Mouse (Mus musculus) hindbrain, postnatal 0 days (tissue): ENCODE measurements at regions not wholly inside any gene's neighbourhood (a gene's known extent, or its start where the extent isn't known, plus 50 kb on each side); places are given as distances from the start of the nearest gene placed in this dataset.

ENCODE experiments used
- ATAC-seq: fragments of 200-750 bp; cut with Nextera tagmentation; 2 replicates; pipeline ENCODE4 v1.8.0; 2017; ENCODE audit warnings: mild to moderate bottlenecking, moderate TSS enrichment, moderate library complexity
- DNase-seq: peaks from one replicate; pipeline ENCODE4 v3.0.0-alpha.2; 2015; ENCODE audit warnings: low spot score
- H3K27ac ChIP-seq: fragments of 300-500 bp; sonication (generic); 2 replicates; pipeline ENCODE4 v1.5.1; 2014; ENCODE audit warnings: mild to moderate bottlenecking
- H3K27me3 ChIP-seq: fragments of 300-500 bp; sonication (generic); 2 replicates; pipeline ENCODE4 v1.6.1; 2014; ENCODE audit warnings: low read length, mixed read lengths; ENCODE audit not compliant: insufficient read depth
- H3K36me3 ChIP-seq: fragments of 300-500 bp; sonication (generic); 2 replicates; pipeline ENCODE4 v1.6.1; 2014; ENCODE audit warnings: low read length, mixed read lengths; ENCODE audit not compliant: insufficient read depth
- H3K4me1 ChIP-seq: fragments of 300-500 bp; sonication (generic); 2 replicates; pipeline ENCODE4 v1.6.1; 2014; ENCODE audit warnings: antibody characterized with exemption, low read length, mixed read lengths; ENCODE audit not compliant: insufficient read depth
- H3K4me2 ChIP-seq: fragments of 300-500 bp; sonication (generic); 2 replicates; pipeline ENCODE4 v1.6.1; 2014; ENCODE audit warnings: low read depth, mild to moderate bottlenecking, low read length, moderate library complexity, mixed read lengths
- H3K4me3 ChIP-seq: fragments of 300-500 bp; sonication (generic); 2 replicates; pipeline ENCODE4 v1.5.1; 2014; ENCODE audit warnings: low read length
- H3K9ac ChIP-seq: fragments of 300-500 bp; sonication (generic); replicated peaks from 2 replicates; pipeline ENCODE4 v1.6.1; 2014; ENCODE audit warnings: mild to moderate bottlenecking, low read length, moderate library complexity, mixed read lengths
- H3K9me3 ChIP-seq: fragments of 300-500 bp; sonication (generic); 2 replicates; pipeline ENCODE4 v1.6.1; 2016; ENCODE audit warnings: low read length, mixed read lengths
- CTCF ChIP-seq: IDR thresholded peaks from 2 replicates; pipeline ENCODE4 v1.5.1; 2016; ENCODE audit warnings: antibody characterized with exemption, control low read depth, low read depth
- WGBS: fragments of 180-500 bp; shearing (Covaris S2); extraction: QIAGEN DNeasy Blood & Tissue Kit; methylation state at CpG from one replicate; pipeline ENCODE4 v1.1.7; 2014; 5-methylcytosine and 5-hydroxymethylcytosine counted together

- Histone ChIP-seq H3K36me3 (no peaks in the 10 kb centered on the region), H3K27ac (no peak overlapping the region), H3K9me3 (no peaks in the 10 kb centered on the region), H3K9ac (no peak overlapping the region), H3K4me2 (no peak overlapping the region), H3K4me1 (no peaks in the 10 kb centered on the region), H3K4me3 (no peak overlapping the region), H3K27me3 (no peaks in the 10 kb centered on the region)
- no peak for TF ChIP-seq CTCF
- ATAC-seq: no peak
- DNase-seq: no peak
- WGBS: 92% methylated on average over 4 of the region's 4 CpGs
Measured at GRCm38 (mm10) chr10:96240591-96240990, 104.2 kb downstream of the Gm5426 start.

GRCm38 (mm10) chr10:96253671-96254070 is 117.3 kb downstream of the Gm5426 start:
- Histone ChIP-seq H3K27ac (no peak overlapping the region), H3K4me3 (no peak overlapping the region), H3K4me1 (no peaks in the 10 kb centered on the region), H3K4me2 (no peak overlapping the region), H3K36me3 (no peaks in the 10 kb centered on the region), H3K9ac (no peak overlapping the region), H3K27me3 (no peaks in the 10 kb centered on the region), H3K9me3 (no peaks in the 10 kb centered on the region)
- DNase-seq (no peak), ATAC-seq (no peak)
- TF ChIP-seq CTCF: no peak

- H3K36me3 ChIP-seq: no peaks in the 10 kb centered on the region
Measured at GRCm38 (mm10) chr10:96254250-96254862, 118.0 kb downstream of the Gm5426 start.

GRCm38 (mm10) chr10:96257935-96258334 is 121.5 kb downstream of the Gm5426 start:
- Histone ChIP-seq H3K9me3 (no peaks in the 10 kb centered on the region), H3K4me3 (no peak overlapping the region)
- WGBS: 74% methylated on average over 7 of the region's 7 CpGs

More at GRCm38 (mm10) chr10:96254250-96254862, 118.0 kb downstream of the Gm5426 start:
- Histone ChIP-seq H3K9ac (no peak overlapping the region), H3K4me3 (no peak overlapping the region), H3K27me3 (no peaks in the 10 kb centered on the region), H3K4me2 (no peak overlapping the region), H3K27ac (no peak overlapping the region), H3K9me3 (no peaks in the 10 kb centered on the region), H3K4me1 (no peaks in the 10 kb centered on the region)
- DNase-seq (no peak), ATAC-seq (no peak)
- WGBS: 82% methylated on average over 2 of the region's 2 CpGs
- TF ChIP-seq CTCF: no peak

GRCm38 (mm10) chr10:96259242-96259641 is 122.8 kb downstream of the Gm5426 start:
- 90% methylated on average over 10 of the region's 10 CpGs for WGBS
- no peak for DNase-seq
- TF ChIP-seq CTCF: no peak

More at GRCm38 (mm10) chr10:96257935-96258334, 121.5 kb downstream of the Gm5426 start:
- no peaks in the 10 kb centered on the region for H3K4me1 ChIP-seq
- DNase-seq (no peak), ATAC-seq (no peak)
- H3K36me3 ChIP-seq: no peaks in the 10 kb centered on the region
- no peak overlapping the region for H3K9ac ChIP-seq
- no peak for TF ChIP-seq CTCF
- no peaks in the 10 kb centered on the region for H3K27me3 ChIP-seq
- no peak overlapping the region for H3K27ac ChIP-seq
- H3K4me2 ChIP-seq: no peak overlapping the region

GRCm38 (mm10) chr10:96259648-96260047 is 123.2 kb downstream of the Gm5426 start:
- no peak overlapping the region for H3K4me3 ChIP-seq
- no peaks in the 10 kb centered on the region for H3K4me1 ChIP-seq
- H3K9me3 ChIP-seq: no peaks in the 10 kb centered on the region
- no peaks in the 10 kb centered on the region for H3K27me3 ChIP-seq
- H3K9ac ChIP-seq: no peak overlapping the region
- H3K4me2 ChIP-seq: no peak overlapping the region
- WGBS: 95% methylated on average over 8 of the region's 8 CpGs
- H3K27ac ChIP-seq: no peak overlapping the region
- no peak for TF ChIP-seq CTCF
- no peak for ATAC-seq
- no peaks in the 10 kb centered on the region for H3K36me3 ChIP-seq
- no peak for DNase-seq

More at GRCm38 (mm10) chr10:96259242-96259641, 122.8 kb downstream of the Gm5426 start:
- ATAC-seq: no peak
- Histone ChIP-seq H3K27ac (no peak overlapping the region), H3K36me3 (no peaks in the 10 kb centered on the region), H3K4me2 (no peak overlapping the region), H3K4me1 (no peaks in the 10 kb centered on the region), H3K4me3 (no peak overlapping the region), H3K27me3 (no peaks in the 10 kb centered on the region), H3K9me3 (no peaks in the 10 kb centered on the region), H3K9ac (no peak overlapping the region)

- H3K27me3 ChIP-seq: no peaks in the 10 kb centered on the region
- TF ChIP-seq CTCF: no peak
- H3K4me2 ChIP-seq: no peak overlapping the region
- no peak overlapping the region for H3K9ac ChIP-seq
- no peaks in the 10 kb centered on the region for H3K9me3 ChIP-seq
- ATAC-seq (no peak), DNase-seq (no peak)
- H3K36me3 ChIP-seq: no peaks in the 10 kb centered on the region
- no peaks in the 10 kb centered on the region for H3K4me1 ChIP-seq
- 28% methylated on average over 7 of the region's 7 CpGs for WGBS
- H3K27ac ChIP-seq: no peak overlapping the region
- no peak overlapping the region for H3K4me3 ChIP-seq
Measured at GRCm38 (mm10) chr10:96263544-96263943, 127.1 kb downstream of the Gm5426 start.
